Mouse (Mus musculus): ENCODE results near the gene Il1rl1.

DNA sequence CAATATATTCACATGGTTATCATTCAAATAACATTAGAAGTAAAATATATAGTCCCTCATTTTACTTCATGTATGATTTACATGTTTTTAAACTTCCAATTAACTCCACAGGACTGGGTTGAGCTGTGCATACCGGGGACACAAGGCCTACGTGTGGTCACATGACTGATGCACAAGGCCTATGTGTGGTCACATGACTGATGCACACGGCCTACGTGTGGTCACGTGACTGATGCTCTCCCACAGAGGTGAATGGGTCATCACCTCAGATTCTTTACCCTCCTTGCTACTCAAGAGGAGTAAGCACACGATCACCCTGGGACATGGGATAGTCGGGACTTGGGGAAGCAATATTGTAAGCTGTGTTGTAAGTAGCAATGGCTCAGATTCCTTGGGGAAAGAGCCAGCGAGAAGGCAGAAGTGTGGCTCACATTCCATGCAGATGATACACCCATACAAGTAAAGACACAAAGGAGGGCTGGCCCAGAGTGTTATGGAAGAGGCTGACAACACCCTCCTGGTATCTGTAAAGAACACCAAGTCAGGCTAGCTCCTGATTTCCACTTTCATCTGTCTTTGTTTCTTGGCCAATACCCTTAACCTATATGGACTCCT is 44.3 kb upstream of the Il1rl1 start:
- no peak for TF ChIP-seq CTCF (IDR thresholded peaks at IDR 0.05; ENCODE audit: borderline replicate concordance, insufficient read depth, low read length)
- no peak for TF ChIP-seq POLR2A (IDR thresholded peaks at IDR 0.05; ENCODE audit: low read depth, low read length)

Measured in embryonic fibroblast, embryonic 13.5 days (primary cell).